Mouse (Mus musculus) spleen, embryonic (tissue): Measurements from ENCODE around the gene Zfp775.
"Not testable (repeated sequence)": the region's sequence is repeated elsewhere in the genome, so short reads cannot be mapped to it uniquely, and the experiment has no call there.

Experiments
- CTCF ChIA-PET: fragments of 350-600 bp; sonication (Branson Sonifier 250); formaldehyde crosslinking; loops from one replicate; lab custom pipeline; 2022; lab: Charles Lee

The Zfp775 gene

GRCm38 (mm10) chr6:48589194-48589750, 12.6 kb upstream of the Zfp775 start, which contains the start of gene Gm45021:
Gene Gm45021, plus strand, starts transcription at chr6:48589610.
- CTCF ChIA-PET: interaction anchor here (0.6 kb wide), 1 partner anchor 625 kb away, joined by 3 read pairs; no protein-coding TSS in a partner anchor

- CTCF ChIA-PET: interaction anchor here (0.5 kb wide), 1 partner anchor 56 kb away, joined by 7 read pairs; no protein-coding TSS in a partner anchor
Measured at GRCm38 (mm10) chr6:48591221-48591845, 10.5 kb upstream of the Zfp775 start.

GRCm38 (mm10) chr6:48591871-48592270, 10.0 kb upstream of the Zfp775 start:
- CTCF ChIA-PET: no interaction called here

- CTCF ChIA-PET: interaction anchor here (0.6 kb wide), 2 partner anchors 267 to 1133 kb away, joined by 3 read pairs; no protein-coding TSS in a partner anchor
Measured at GRCm38 (mm10) chr6:48593158-48594042, 8.5 kb upstream of the Zfp775 start, which contains the start of the genes Repin1 and Gm44965. Gene Repin1, plus strand, starts transcription at chr6:48593883. Gene Gm44965, plus strand, starts transcription at chr6:48593941.

- CTCF ChIA-PET: interaction anchor here (1.1 kb wide), 1 partner anchor 9 kb away, joined by 12 read pairs; no protein-coding TSS in a partner anchor
Measured at GRCm38 (mm10) chr6:48594043-48594738, 7.7 kb upstream of the Zfp775 start.

- CTCF ChIA-PET: no interaction called here
Measured at GRCm38 (mm10) chr6:48595278-48595677, 6.6 kb upstream of the Zfp775 start.

- CTCF ChIA-PET: no interaction called here
Measured at GRCm38 (mm10) chr6:48596545-48597232, 5.2 kb upstream of the Zfp775 start.

- CTCF ChIA-PET: no interaction called here
Measured at GRCm38 (mm10) chr6:48597233-48597625, 4.6 kb upstream of the Zfp775 start.

- CTCF ChIA-PET: interaction anchor here (0.5 kb wide), 1 partner anchor 622 kb away, joined by 3 read pairs; no protein-coding TSS in a partner anchor
Measured at GRCm38 (mm10) chr6:48600594-48600993, 1.3 kb upstream of the Zfp775 start.

- CTCF ChIA-PET: no interaction called here
Measured at GRCm38 (mm10) chr6:48602080-48602741, 348 bp downstream of the Zfp775 start.

- CTCF ChIA-PET: no interaction called here
Measured at GRCm38 (mm10) chr6:48608124-48608523, 6.3 kb downstream of the Zfp775 start.

- CTCF ChIA-PET: no interaction called here
Measured at GRCm38 (mm10) chr6:48609512-48609911, 7.6 kb downstream of the Zfp775 start.

- CTCF ChIA-PET: no interaction called here
Measured at GRCm38 (mm10) chr6:48610657-48611056, 8.8 kb downstream of the Zfp775 start.

GRCm38 (mm10) chr6:48613464-48613863, 11.6 kb downstream of the Zfp775 start:
- CTCF ChIA-PET: no interaction called here

- CTCF ChIA-PET: no interaction called here
Measured at GRCm38 (mm10) chr6:48614756-48615155, 12.9 kb downstream of the Zfp775 start.

GRCm38 (mm10) chr6:48620031-48620430, 18.2 kb downstream of the Zfp775 start:
- CTCF ChIA-PET: no interaction called here

- CTCF ChIA-PET: not testable (repeated sequence)
Measured at GRCm38 (mm10) chr6:48622186-48622843, 20.5 kb downstream of the Zfp775 start.

GRCm38 (mm10) chr6:48623460-48623859, 21.6 kb downstream of the Zfp775 start:
- CTCF ChIA-PET: no interaction called here

- CTCF ChIA-PET: no interaction called here
Measured at GRCm38 (mm10) chr6:48626464-48626863, 24.6 kb downstream of the Zfp775 start, which contains the start of gene AI854703. Gene AI854703, plus strand, starts transcription at chr6:48626764.

- CTCF ChIA-PET: no interaction called here
Measured at GRCm38 (mm10) chr6:48626984-48627383, 25.1 kb downstream of the Zfp775 start.
